8 mouse cellular contexts compared by ENCODE assay signal in the genomic region with DNA sequence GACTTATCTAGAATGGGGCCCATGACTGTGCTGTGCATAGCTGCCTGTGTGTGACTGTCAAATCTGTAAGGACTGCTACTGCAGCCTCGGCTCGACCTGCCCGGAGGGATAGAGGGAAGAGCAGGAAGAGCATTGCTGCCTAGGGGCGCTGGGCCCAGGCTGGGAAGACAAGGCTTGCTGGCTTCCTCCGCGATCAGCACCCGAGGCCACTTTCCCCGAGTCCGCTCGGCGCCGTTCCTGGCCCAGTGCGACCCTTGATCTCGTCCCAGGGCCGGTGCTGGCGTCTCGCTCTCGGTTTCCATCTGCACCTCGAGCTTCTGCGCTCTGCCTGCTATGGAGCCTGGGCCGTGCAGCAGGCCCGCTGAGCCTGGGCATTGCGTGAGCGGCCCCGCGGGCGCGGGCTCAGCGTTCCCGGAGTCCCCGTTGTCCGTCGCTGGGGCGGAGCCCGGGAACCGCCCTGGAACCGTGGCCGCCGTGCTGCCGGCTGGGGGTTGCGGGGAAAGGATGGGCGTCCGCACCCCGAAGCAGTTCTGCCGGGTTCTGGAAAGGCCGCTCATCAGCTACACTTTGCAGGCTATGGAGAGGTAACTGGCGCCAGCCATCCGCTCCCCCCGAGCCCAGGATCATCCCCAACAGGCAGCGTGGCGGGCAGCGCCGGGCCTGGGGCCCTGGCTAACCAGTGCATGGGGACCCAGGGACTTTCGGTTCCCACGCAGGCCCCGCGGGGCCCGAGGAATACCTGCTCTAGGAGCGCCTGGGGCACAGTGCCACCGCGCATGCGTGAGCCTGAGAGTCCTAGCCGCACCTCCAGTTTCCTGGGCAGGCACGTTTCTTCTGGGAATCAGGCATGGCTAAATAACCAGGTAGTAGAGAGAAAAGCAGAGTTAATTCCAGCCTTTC. TPM values are rescaled to one million over a fixed set of nuclear protein-coding genes. Genes with fewer than 3 reads are reported as not detected.
A peak's percentile ranks its signal among the peaks of the same experiment; 100 is the strongest.
DNase-seq lines count a peak whose midpoint lies in the region; ATAC-seq and TF ChIP-seq lines count a peak whose summit lies in the region.

Gene Ispd, plus strand, starts transcription at position 10 of the 900 bp plus-strand sequence.
Gene D630036H23Rik, minus strand, starts transcription at position 741 of the 900 bp plus-strand sequence.

- TF ChIP-seq EP300 in heart, adult 2 months (IDR thresholded peaks at IDR 0.05; ENCODE audit: insufficient read depth, low read depth, low read length), result 0 out of 2 replicates have a peak, but pooled peaks have one; percentile 19

- no peaks in the 10 kb centered on the region for H3K9me3 ChIP-seq in embryonic facial prominence, embryonic 11.5 days (replicated peaks; ENCODE audit: control insufficient read depth, low read length)
- no peaks in the 10 kb centered on the region for H3K9me3 ChIP-seq in limb, embryonic 11.5 days (ENCODE audit: control insufficient read depth, low read length)
- no peaks in the 10 kb centered on the region for H3K9me3 ChIP-seq in midbrain, embryonic 13.5 days

- H3K4me3 ChIP-seq in embryonic facial prominence, embryonic 11.5 days (ENCODE audit: low read depth, low read length), result peak within 1 kb of the TSS; percentile 46
- H3K4me3 ChIP-seq in heart, adult 2 months, result peak within 1 kb of the TSS; percentile 90
- H3K4me3 ChIP-seq in kidney, adult 2 months (ENCODE audit: insufficient read depth, low read depth, low read length), result peak within 1 kb of the TSS; percentile 84
- H3K4me3 ChIP-seq in limb, embryonic 11.5 days (ENCODE audit: low read depth, low read length), result peak within 1 kb of the TSS; percentile 56
- H3K4me3 ChIP-seq in midbrain, embryonic 13.5 days (replicated peaks), result peak within 1 kb of the TSS; percentile 56
- H3K4me3 ChIP-seq in small intestine, adult 2 months (ENCODE audit: low read depth, low read length), result peak within 1 kb of the TSS; percentile 80

- TF ChIP-seq CTCF in heart, adult 2 months (IDR thresholded peaks at IDR 0.05), result no peak
- TF ChIP-seq CTCF in kidney, adult 2 months (conservative IDR thresholded peaks at IDR 0.05; ENCODE audit: insufficient read depth, insufficient read length, low read depth, low read length), result no peak
- TF ChIP-seq CTCF in small intestine, adult 2 months (IDR thresholded peaks at IDR 0.05; ENCODE audit: extremely low read depth, insufficient read length, insufficient replicate concordance, low read depth, low read length), result no peak

- peak within 1 kb of the TSS; percentile 91 for H3K27ac ChIP-seq in embryonic facial prominence, embryonic 11.5 days (replicated peaks; ENCODE audit: low read depth, low read length)
- peak within 1 kb of the TSS; percentile 97 for H3K27ac ChIP-seq in heart, adult 2 months
- H3K27ac ChIP-seq in kidney, adult 2 months (ENCODE audit: insufficient read depth, low read depth, low read length), result peak within 1 kb of the TSS; percentile 91
- peak within 1 kb of the TSS; percentile 84 for H3K27ac ChIP-seq in limb, embryonic 11.5 days (replicated peaks; ENCODE audit: low read depth, low read length)
- H3K27ac ChIP-seq in midbrain, embryonic 13.5 days, result peak within 1 kb of the TSS; percentile 96
- peak within 1 kb of the TSS; percentile 97 for H3K27ac ChIP-seq in small intestine, adult 2 months (ENCODE audit: insufficient read depth, low read depth, low read length)

- intact Hi-C loops in heart, adult 2 months (cut with DNase I), result loop anchor here (5.0 to 10.0 kb wide), 2 partner anchors 224 to 337 kb away; partner anchors contain the start of genes Ankmy2, Bzw2 and Tspan13

- H3K27me3 ChIP-seq in embryonic facial prominence, embryonic 11.5 days (ENCODE audit: control insufficient read depth, insufficient read depth, low read length), result no peaks in the 10 kb centered on the region
- H3K27me3 ChIP-seq in heart, adult 2 months (ENCODE audit: control insufficient read depth, insufficient read depth, low read length), result no peaks in the 10 kb centered on the region
- no peaks in the 10 kb centered on the region for H3K27me3 ChIP-seq in kidney, adult 2 months (replicated peaks; ENCODE audit: control insufficient read depth, insufficient read depth, low read length)
- no peaks in the 10 kb centered on the region for H3K27me3 ChIP-seq in limb, embryonic 11.5 days (ENCODE audit: control insufficient read depth, insufficient read depth, low read length)
- H3K27me3 ChIP-seq in midbrain, embryonic 13.5 days, result no peaks in the 10 kb centered on the region
- no peaks in the 10 kb centered on the region for H3K27me3 ChIP-seq in small intestine, adult 2 months (ENCODE audit: control insufficient read depth, insufficient read depth, low read length)

- peak; percentile 81 for TF ChIP-seq POLR2A in heart, adult 2 months (IDR thresholded peaks at IDR 0.05; ENCODE audit: insufficient read depth, low read depth, low read length)
- peak; percentile 72 for TF ChIP-seq POLR2A in kidney, adult 2 months (IDR thresholded peaks at IDR 0.05; ENCODE audit: low read depth, low read length)
- TF ChIP-seq POLR2A in small intestine, adult 2 months (IDR thresholded peaks at IDR 0.05; ENCODE audit: low read depth, low read length), result peak; percentile 82

- H3K9ac ChIP-seq in embryonic facial prominence, embryonic 11.5 days (replicated peaks; ENCODE audit: low read length), result peak within 1 kb of the TSS; percentile 98
- H3K9ac ChIP-seq in heart, adult 2 months (ENCODE audit: low read depth, low read length), result peak within 1 kb of the TSS; percentile 87
- H3K9ac ChIP-seq in limb, embryonic 11.5 days (ENCODE audit: low read length), result peak within 1 kb of the TSS; percentile 91
- H3K9ac ChIP-seq in midbrain, embryonic 13.5 days (replicated peaks), result peak within 1 kb of the TSS; percentile 92

- peak within 1 kb of the TSS; percentile 70 for H3K4me2 ChIP-seq in embryonic facial prominence, embryonic 11.5 days (ENCODE audit: low read depth, low read length)
- H3K4me2 ChIP-seq in limb, embryonic 11.5 days (ENCODE audit: low read depth, severe bottlenecking), result peak within 1 kb of the TSS; percentile 50
- H3K4me2 ChIP-seq in midbrain, embryonic 13.5 days (replicated peaks), result peak within 1 kb of the TSS; percentile 62

- ATAC-seq in embryonic facial prominence, embryonic 11.5 days (replicated peaks; ENCODE audit: insufficient number of reproducible peaks, low FRiP score, low TSS enrichment, low read depth), result peak; percentile 93
- ATAC-seq in limb, embryonic 11.5 days (ENCODE audit: insufficient number of reproducible peaks, low FRiP score, low TSS enrichment, low read depth), result peak; percentile 90
- ATAC-seq in midbrain, embryonic 13.5 days, result peak; percentile 97

- H3K36me3 ChIP-seq in embryonic facial prominence, embryonic 11.5 days (replicated peaks; ENCODE audit: control insufficient read depth, insufficient read depth, low read depth, low read length), result no peaks in the 10 kb centered on the region
- H3K36me3 ChIP-seq in heart, adult 2 months (ENCODE audit: control insufficient read depth, insufficient read depth, low read length), result peaks cover 5% of the 10 kb centered on the region
- H3K36me3 ChIP-seq in kidney, adult 2 months (ENCODE audit: control insufficient read depth, insufficient read depth, low read length), result no peaks in the 10 kb centered on the region
- no peaks in the 10 kb centered on the region for H3K36me3 ChIP-seq in limb, embryonic 11.5 days (ENCODE audit: control insufficient read depth, insufficient read depth, low read length)
- no peaks in the 10 kb centered on the region for H3K36me3 ChIP-seq in midbrain, embryonic 13.5 days
- H3K36me3 ChIP-seq in small intestine, adult 2 months (ENCODE audit: control insufficient read depth, insufficient read depth, low read length), result no peaks in the 10 kb centered on the region

- H3K4me1 ChIP-seq in embryonic facial prominence, embryonic 11.5 days (ENCODE audit: control insufficient read depth, insufficient read depth, low read length), result no peaks in the 10 kb centered on the region
- peaks cover 3% of the 10 kb centered on the region for H3K4me1 ChIP-seq in heart, adult 2 months (ENCODE audit: control insufficient read depth, insufficient read depth, low read length)
- peaks cover 7% of the 10 kb centered on the region; the same call in 1 of the 2 replicates for H3K4me1 ChIP-seq in kidney, adult 2 months (ENCODE audit: control insufficient read depth, insufficient read depth, low read length)
- no peaks in the 10 kb centered on the region for H3K4me1 ChIP-seq in limb, embryonic 11.5 days (ENCODE audit: control insufficient read depth, insufficient read depth, low read length)
- H3K4me1 ChIP-seq in midbrain, embryonic 13.5 days (replicated peaks), result peaks cover 14% of the 10 kb centered on the region
- H3K4me1 ChIP-seq in small intestine, adult 2 months (ENCODE audit: control insufficient read depth, insufficient read depth, insufficient read length, low read length), result peaks cover 5% of the 10 kb centered on the region; the same call in 1 of the 2 replicates

- H3K79me2 ChIP-seq in heart, adult 2 months (replicated peaks; ENCODE audit: control insufficient read depth, insufficient read depth, low read length), result no peaks in the 10 kb centered on the region

- DNase-seq in 3134 (ENCODE audit: extremely low read depth, insufficient read length, low spot score), result peak; percentile 86
- DNase-seq in adrenal gland, postnatal 25 days, result peak; percentile 91
- peak; percentile 85 for DNase-seq in embryonic facial prominence, embryonic 11.5 days (ENCODE audit: low spot score)
- DNase-seq in heart, adult 2 months, result peak; percentile 89 to 92
- peak; percentile 96 for DNase-seq in kidney, adult 2 months
- DNase-seq in limb, embryonic 11.5 days (ENCODE audit: low spot score), result peak; percentile 89

- under 1% methylated on average over 63 of the region's 64 CpGs for WGBS in embryonic facial prominence, embryonic 11.5 days
- WGBS in heart, adult 2 months, result under 1% methylated on average over 64 of the region's 64 CpGs
- WGBS in kidney, adult 2 months, result under 1% methylated on average over 64 of the region's 64 CpGs
- WGBS in limb, embryonic 11.5 days, result under 1% methylated on average over 64 of the region's 64 CpGs
- WGBS in midbrain, embryonic 13.5 days, result under 1% methylated on average over 64 of the region's 64 CpGs
- under 1% methylated on average over 64 of the region's 64 CpGs for WGBS in small intestine, adult 2 months

RNA-seq across cellular contexts. Expression of gene Ispd, which starts in this region (rescaled TPM):
- 7.4 and 9.8 TPM in 2 replicates for total RNA-seq in adrenal gland, postnatal 25 days (2021)
- polyA plus RNA-seq in embryonic facial prominence, embryonic 11.5 days (2014; fragmentation: Nextera tagmentation; extraction: Ambion mirVana), result 7.7 and 11.3 TPM in 2 replicates
- total RNA-seq in heart, adult 2 months (2021), result 1 to 10 TPM; 4.4 to 5.1 TPM
- polyA plus RNA-seq in heart, adult 2 months (2012; rRNA removed), result 2.0 TPM in 2 replicates
- polyA plus RNA-seq in kidney, adult 2 months (2012; rRNA removed), result 1.9 and 2.5 TPM in 2 replicates
- 5.1 and 5.5 TPM in 2 replicates for polyA plus RNA-seq in limb, embryonic 11.5 days (2014; fragmentation: Nextera tagmentation; extraction: Ambion mirVana)
- polyA plus RNA-seq in midbrain, embryonic 13.5 days (2015; fragmentation: Nextera tagmentation; extraction: Ambion mirVana), result 10.9 and 11.7 TPM in 2 replicates
- 0.37 and 0.91 TPM in 2 replicates for polyA plus RNA-seq in small intestine, adult 2 months (2012; rRNA removed)

RNA-seq across cellular contexts. Expression of gene D630036H23Rik, which starts in this region (rescaled TPM):
- total RNA-seq in adrenal gland, postnatal 25 days (2021), result 1.0 and 1.9 TPM in 2 replicates
- 1.5 and 1.8 TPM in 2 replicates for polyA plus RNA-seq in embryonic facial prominence, embryonic 11.5 days (2014; fragmentation: Nextera tagmentation; extraction: Ambion mirVana)
- 1 to 10 TPM; 1.2 to 1.3 TPM for total RNA-seq in heart, adult 2 months (2021)
- 0.26 and 0.59 TPM in 2 replicates for polyA plus RNA-seq in heart, adult 2 months (2012; rRNA removed)
- 3.3 and 3.8 TPM in 2 replicates for polyA plus RNA-seq in kidney, adult 2 months (2012; rRNA removed)
- 2.0 and 2.7 TPM in 2 replicates for polyA plus RNA-seq in limb, embryonic 11.5 days (2014; fragmentation: Nextera tagmentation; extraction: Ambion mirVana)
- polyA plus RNA-seq in midbrain, embryonic 13.5 days (2015; fragmentation: Nextera tagmentation; extraction: Ambion mirVana), result 1.7 and 2.1 TPM in 2 replicates
- 0.56 and 1.2 TPM in 2 replicates for polyA plus RNA-seq in small intestine, adult 2 months (2012; rRNA removed)

Comparison
In these comparisons a context has a peak if more than half of its experiments do, and no peak if none do; other contexts are left out.
1. Peak in every context shown above with its lines: DNase-seq, ATAC-seq, H3K4me3 ChIP-seq and H3K27ac ChIP-seq.